Mouse (Mus musculus) midbrain, embryonic 16.5 days (tissue): ENCODE results near the gene Comp. TPM values are rescaled to one million over a fixed set of nuclear protein-coding genes. Genes with fewer than 3 reads are reported as not detected.

Experiments
- ATAC-seq: fragments of 200-750 bp; cut with Nextera tagmentation; 2 replicates; pipeline ENCODE4 v1.8.0; 2017; ENCODE audit warnings: moderate TSS enrichment
- H3K27ac ChIP-seq: fragments of 300-500 bp; sonication (generic); 2 replicates; pipeline ENCODE4 v1.5.1; 2014; ENCODE audit warnings: mild to moderate bottlenecking, low read length, mixed read lengths
- H3K27me3 ChIP-seq: fragments of 300-500 bp; sonication (generic); 2 replicates; pipeline ENCODE4 v1.6.1; 2014; ENCODE audit warnings: low read depth, low read length, mixed read lengths; ENCODE audit not compliant: control insufficient read depth, insufficient read depth
- H3K36me3 ChIP-seq: fragments of 300-500 bp; sonication (generic); 2 replicates; pipeline ENCODE4 v1.6.1; 2014; ENCODE audit warnings: mild to moderate bottlenecking, low read length, moderate library complexity, mixed read lengths; ENCODE audit not compliant: control insufficient read depth, insufficient read depth
- H3K4me1 ChIP-seq: fragments of 300-500 bp; sonication (generic); 2 replicates; pipeline ENCODE4 v1.6.1; 2014; ENCODE audit warnings: mild to moderate bottlenecking, low read length, mixed read lengths; ENCODE audit not compliant: control insufficient read depth, insufficient read depth
- H3K4me2 ChIP-seq: fragments of 300-500 bp; sonication (generic); 2 replicates; pipeline ENCODE4 v1.6.1; 2014; ENCODE audit warnings: mild to moderate bottlenecking, low read length, mixed read lengths
- H3K4me3 ChIP-seq: fragments of 300-500 bp; sonication (generic); 2 replicates; pipeline ENCODE4 v1.5.1; 2014; ENCODE audit warnings: low read depth, mild to moderate bottlenecking, low read length, moderate library complexity, mixed read lengths
- H3K9ac ChIP-seq: fragments of 300-500 bp; sonication (generic); 2 replicates; pipeline ENCODE4 v1.6.1; 2014; ENCODE audit warnings: low read depth, low read length, mixed read lengths
- H3K9me3 ChIP-seq: fragments of 300-500 bp; sonication (generic); replicated peaks from 2 replicates; pipeline ENCODE4 v1.6.1; 2014; ENCODE audit warnings: mild to moderate bottlenecking, low read length, mixed read lengths; ENCODE audit not compliant: control insufficient read depth, poor library complexity, severe bottlenecking
- WGBS: fragments of 180-500 bp; shearing (Covaris S2); extraction: QIAGEN DNeasy Blood & Tissue Kit; methylation state at CpG from one replicate; pipeline ENCODE4 v1.1.7; 2014; 5-methylcytosine and 5-hydroxymethylcytosine counted together
- polyA plus RNA-seq: library from polyadenylated mRNA; unstranded; fragments of >200 nt; fragmentation: Nextera tagmentation; extraction: Ambion mirVana; gene quantifications from 2 replicates; pipeline ENCODE4 v1.2.1, GENCODE M21; 2015

The Comp gene
- polyA plus RNA-seq, 1 experiment from 2014 or later = 0.36 TPM

DNA sequence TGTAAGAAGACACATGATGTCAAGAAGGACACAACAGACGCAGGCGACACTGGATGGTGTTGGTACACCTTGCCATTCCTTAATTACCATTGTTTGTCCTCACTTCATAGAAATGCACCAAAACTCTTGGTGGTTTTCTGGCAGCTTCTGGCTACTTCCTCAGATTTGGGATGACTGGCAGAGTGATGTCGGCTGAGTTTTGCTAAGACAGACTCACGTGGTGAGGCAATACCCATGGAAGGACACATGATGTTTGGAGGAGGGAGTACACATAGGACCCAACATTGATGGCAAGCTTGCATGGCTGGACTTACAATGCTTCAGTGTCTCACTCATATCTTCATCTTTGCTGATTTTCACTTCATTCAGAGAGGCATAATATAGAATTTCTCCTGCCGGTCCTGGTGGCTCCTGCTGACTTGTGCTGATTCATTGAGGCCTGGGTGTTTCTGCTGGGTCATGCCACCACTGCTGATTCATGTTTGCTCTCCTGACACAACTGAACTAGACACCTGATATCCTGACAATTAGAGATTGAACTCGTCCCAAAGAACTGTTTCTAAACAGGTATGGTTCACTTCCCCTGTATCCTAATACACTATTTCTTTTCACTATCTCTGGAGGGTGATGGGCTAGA lies 41.1 kb downstream of the Comp start:
- Histone ChIP-seq H3K4me2 (no peak overlapping the region), H3K4me1 (peaks cover 18% of the 10 kb centered on the region), H3K27me3 (no peaks in the 10 kb centered on the region), H3K4me3 (no peak overlapping the region), H3K9me3 (no peaks in the 10 kb centered on the region), H3K9ac (no peak overlapping the region), H3K36me3 (no peaks in the 10 kb centered on the region), H3K27ac (no peak overlapping the region)
- no peak for ATAC-seq
- WGBS = 92% methylated on average over 6 of the region's 6 CpGs

DNA sequence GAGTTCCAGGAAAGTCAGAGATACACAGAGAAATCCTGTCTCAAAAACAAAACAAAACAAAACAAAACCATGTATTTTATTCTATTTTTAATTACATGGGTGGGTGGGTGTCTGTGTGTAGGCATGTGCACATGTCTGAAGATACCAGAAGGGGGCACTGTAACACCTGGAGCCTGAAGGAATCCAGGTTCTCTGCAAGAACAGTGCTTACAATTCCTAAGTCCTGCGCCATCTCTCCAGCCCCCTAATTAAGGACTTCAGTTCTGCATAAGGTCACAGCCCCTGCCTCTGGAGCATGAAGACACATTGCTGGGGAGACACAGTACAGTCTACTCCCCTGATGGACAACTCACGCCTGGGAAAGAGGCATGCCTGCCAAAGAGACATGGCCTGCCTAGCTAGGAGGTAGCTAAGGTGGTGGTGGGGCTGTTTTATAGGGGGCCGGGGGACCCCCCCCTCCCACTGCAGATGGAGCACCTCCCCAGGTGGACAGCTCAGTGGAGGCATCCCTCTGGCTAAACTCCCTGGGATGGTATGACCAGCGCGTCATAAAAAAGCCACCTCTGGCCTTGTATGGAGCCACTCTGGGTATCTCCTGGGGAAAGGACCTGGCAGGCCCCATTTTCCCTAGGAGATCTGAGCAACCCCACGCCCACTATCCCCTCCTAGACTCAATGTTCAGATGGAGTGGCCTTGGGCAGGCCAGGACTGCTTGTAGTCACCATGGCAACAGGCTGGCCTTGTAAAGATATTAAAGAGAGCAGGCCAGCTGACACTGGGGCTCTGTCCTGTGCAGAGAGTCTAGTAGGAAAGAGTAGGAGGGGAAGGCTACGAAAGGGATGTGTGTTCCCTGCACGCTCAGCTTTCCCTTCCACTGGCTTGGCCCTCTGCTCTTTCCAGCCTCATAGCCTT lies 42.4 kb downstream of the Comp start:
- H3K4me2 ChIP-seq = no peak overlapping the region
- H3K4me3 ChIP-seq = no peak overlapping the region
- 56% methylated on average over 8 of the region's 8 CpGs for WGBS
- peak; percentile 79 for ATAC-seq
- H3K27ac ChIP-seq = 0 out of 2 replicates have a peak overlapping the region, but pooled peaks have one; percentile 52
- H3K4me1 ChIP-seq = peaks cover 16% of the 10 kb centered on the region
- no peak overlapping the region for H3K9ac ChIP-seq
- no peaks in the 10 kb centered on the region for H3K36me3 ChIP-seq
- no peaks in the 10 kb centered on the region for H3K9me3 ChIP-seq
- H3K27me3 ChIP-seq = no peaks in the 10 kb centered on the region

DNA sequence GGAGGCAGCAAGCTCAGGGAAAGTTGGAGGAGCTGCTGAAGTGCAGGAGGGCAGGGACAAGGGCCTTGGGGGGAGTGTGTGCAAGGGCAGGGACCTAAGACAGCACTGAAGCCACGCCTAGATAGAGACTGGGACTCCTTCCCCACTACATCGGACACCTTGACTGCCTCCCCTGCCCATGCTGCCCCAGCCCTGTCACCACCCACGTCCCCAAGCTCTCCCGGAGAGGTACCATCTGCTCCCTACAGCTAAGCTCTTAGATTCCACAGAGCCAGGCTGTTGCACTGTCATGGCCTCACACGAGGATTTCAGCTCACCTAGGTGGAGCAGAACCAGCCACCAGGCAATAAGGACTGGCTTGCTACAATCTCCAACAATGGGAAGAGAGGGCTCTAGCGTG lies 43.6 kb downstream of the Comp start:
- peaks cover 16% of the 10 kb centered on the region for H3K4me1 ChIP-seq
- no peaks in the 10 kb centered on the region for H3K27me3 ChIP-seq
- 0 out of 2 replicates have a peak overlapping the region, but pooled peaks have one; percentile 43 for H3K9ac ChIP-seq
- H3K4me2 ChIP-seq = no peak overlapping the region
- no peaks in the 10 kb centered on the region; the same call in 1 of the 2 replicates for H3K36me3 ChIP-seq
- no peak for ATAC-seq
- no peaks in the 10 kb centered on the region for H3K9me3 ChIP-seq
- WGBS = 30% methylated on average over 6 of the region's 6 CpGs
- H3K27ac ChIP-seq = no peak overlapping the region
- no peak overlapping the region for H3K4me3 ChIP-seq

DNA sequence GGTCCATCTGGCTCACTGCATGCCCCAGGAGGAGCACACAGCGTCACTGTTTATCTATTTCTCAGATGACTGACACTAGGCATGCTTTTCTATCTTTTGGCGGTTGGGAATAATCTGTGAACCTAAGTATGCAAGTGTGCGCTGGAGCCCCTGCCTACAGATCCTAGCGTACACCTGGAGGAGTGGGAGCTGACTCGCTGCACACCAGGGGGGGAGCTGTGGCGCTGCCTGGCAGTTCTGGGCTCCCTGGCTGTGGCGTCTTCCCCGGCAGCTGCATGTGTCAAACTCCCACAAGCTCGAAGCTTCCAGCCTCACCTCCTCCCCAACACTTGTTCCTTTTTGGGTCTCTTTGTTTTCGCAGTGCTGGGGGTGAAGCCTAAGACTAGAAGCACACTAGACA lies 44.6 kb downstream of the Comp start:
- Histone ChIP-seq H3K4me3 (no peak overlapping the region), H3K27me3 (no peaks in the 10 kb centered on the region), H3K9ac (no peak overlapping the region), H3K27ac (no peak overlapping the region), H3K36me3 (no peaks in the 10 kb centered on the region; the same call in 1 of the 2 replicates), H3K4me2 (no peak overlapping the region), H3K9me3 (no peaks in the 10 kb centered on the region), H3K4me1 (peaks cover 16% of the 10 kb centered on the region)
- no peak for ATAC-seq
- 37% methylated on average over 10 of the region's 10 CpGs for WGBS

DNA sequence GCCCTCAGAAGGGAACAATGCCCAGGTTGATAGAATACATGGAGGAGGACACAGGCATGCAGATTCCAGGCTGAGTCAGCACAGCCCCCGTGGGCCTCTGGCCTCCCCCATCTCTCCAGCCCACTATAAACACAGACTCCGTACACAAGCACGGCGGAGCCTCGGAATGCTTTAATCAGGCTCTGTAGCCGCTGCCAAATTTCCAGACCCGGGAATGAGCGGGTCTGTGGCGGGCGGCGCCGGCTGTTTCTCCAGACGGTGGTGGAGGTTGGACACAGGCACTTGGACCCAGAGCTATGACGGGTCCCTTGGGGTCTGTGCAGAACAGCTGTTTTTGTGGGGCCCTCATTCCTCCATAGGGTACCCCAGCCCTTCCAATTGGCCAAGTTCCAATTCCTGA lies 45.6 kb downstream of the Comp start:
- no peaks in the 10 kb centered on the region for H3K9me3 ChIP-seq
- H3K4me1 ChIP-seq = peaks cover 16% of the 10 kb centered on the region
- no peak overlapping the region for H3K4me3 ChIP-seq
- no peaks in the 10 kb centered on the region; the same call in 1 of the 2 replicates for H3K36me3 ChIP-seq
- no peaks in the 10 kb centered on the region for H3K27me3 ChIP-seq
- ATAC-seq = no peak
- H3K9ac ChIP-seq = no peak overlapping the region
- H3K4me2 ChIP-seq = no peak overlapping the region
- no peak overlapping the region for H3K27ac ChIP-seq
- 55% methylated on average over 14 of the region's 14 CpGs for WGBS

DNA sequence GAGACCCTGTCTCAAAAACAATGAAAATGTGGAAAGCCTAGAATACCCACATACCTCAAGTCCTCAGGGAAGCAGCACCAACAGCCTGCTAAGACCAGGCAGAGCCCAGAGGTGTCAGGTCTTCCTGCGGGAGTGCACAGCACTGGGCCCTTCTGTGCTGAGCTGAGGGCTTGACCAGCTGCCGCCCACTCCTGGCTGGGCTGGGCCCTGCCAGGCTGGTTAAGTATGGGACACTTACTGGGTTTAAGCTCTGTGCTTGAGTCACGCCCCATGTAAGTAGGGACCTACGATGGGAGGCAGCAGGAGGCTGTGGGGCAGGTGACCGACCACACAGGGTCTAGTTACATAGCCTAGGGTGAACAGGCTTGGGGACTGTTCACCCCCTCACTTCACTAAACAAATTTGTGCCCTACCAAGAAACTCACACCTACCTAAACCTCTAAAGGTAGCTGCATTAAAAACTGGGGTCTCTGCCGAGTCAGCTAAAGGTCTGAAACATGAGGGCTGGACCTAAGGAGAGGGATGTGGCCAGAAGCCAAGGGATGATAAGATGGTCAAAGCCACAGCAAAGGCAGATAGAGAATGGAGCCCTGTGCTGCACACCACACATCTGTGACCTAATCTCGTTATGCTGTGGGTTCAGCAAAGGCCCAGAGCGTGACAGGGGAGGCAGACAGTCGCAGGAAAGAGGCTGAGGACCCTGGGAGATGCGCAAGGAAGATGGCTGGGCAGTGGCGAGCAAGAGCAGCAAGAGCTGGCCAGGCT lies 46.7 kb downstream of the Comp start:
- no peak overlapping the region for H3K4me3 ChIP-seq
- no peak overlapping the region for H3K9ac ChIP-seq
- no peaks in the 10 kb centered on the region for H3K9me3 ChIP-seq
- peaks cover 16% of the 10 kb centered on the region for H3K4me1 ChIP-seq
- no peak overlapping the region for H3K27ac ChIP-seq
- no peaks in the 10 kb centered on the region; the same call in 1 of the 2 replicates for H3K36me3 ChIP-seq
- no peaks in the 10 kb centered on the region for H3K27me3 ChIP-seq
- WGBS = 77% methylated on average over 11 of the region's 11 CpGs
- H3K4me2 ChIP-seq = no peak overlapping the region
- no peak for ATAC-seq

DNA sequence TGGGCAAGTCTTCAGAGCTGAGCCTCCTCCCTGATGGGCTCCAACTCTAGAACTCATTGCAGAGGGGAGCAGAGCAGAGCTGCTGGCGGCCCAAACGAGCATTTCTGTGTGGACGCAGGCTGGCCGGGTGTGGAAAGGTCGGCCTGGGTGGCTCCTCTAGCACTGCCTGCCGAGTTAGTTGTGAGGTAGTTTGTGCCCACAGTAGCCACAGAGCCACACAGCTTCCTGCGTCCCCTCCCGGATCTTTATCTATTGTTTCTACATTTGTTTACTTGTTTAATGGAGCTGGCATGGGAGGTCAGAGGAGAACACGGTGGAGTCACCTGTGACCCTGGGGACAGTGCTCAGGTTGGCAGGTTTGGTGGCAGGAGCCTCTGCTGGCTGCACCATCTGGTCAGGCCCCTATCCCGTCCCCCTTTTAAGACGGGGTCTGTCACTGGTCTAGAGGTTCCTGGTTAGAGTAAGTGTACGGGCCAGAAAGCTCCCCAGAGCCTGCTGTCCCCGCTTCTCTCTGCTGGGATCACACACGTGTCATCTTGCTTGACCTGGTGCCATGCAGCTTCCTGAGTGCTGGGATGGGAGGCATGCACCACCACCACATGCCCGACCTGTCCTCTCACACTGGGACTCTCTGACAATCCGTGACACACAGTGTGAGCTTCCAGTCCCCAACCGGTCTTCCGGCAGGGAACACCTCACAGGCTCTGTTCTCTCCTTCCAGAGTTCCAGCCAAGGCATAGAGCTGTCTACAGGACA lies 48.2 kb downstream of the Comp start:
- H3K9ac ChIP-seq = no peak overlapping the region
- no peak overlapping the region for H3K27ac ChIP-seq
- H3K36me3 ChIP-seq = no peaks in the 10 kb centered on the region; the same call in 1 of the 2 replicates
- H3K27me3 ChIP-seq = no peaks in the 10 kb centered on the region
- H3K4me3 ChIP-seq = no peak overlapping the region
- H3K4me1 ChIP-seq = peaks cover 7% of the 10 kb centered on the region
- H3K9me3 ChIP-seq = no peaks in the 10 kb centered on the region
- 87% methylated on average over 18 of the region's 18 CpGs for WGBS
- H3K4me2 ChIP-seq = no peak overlapping the region
- no peak for ATAC-seq

DNA sequence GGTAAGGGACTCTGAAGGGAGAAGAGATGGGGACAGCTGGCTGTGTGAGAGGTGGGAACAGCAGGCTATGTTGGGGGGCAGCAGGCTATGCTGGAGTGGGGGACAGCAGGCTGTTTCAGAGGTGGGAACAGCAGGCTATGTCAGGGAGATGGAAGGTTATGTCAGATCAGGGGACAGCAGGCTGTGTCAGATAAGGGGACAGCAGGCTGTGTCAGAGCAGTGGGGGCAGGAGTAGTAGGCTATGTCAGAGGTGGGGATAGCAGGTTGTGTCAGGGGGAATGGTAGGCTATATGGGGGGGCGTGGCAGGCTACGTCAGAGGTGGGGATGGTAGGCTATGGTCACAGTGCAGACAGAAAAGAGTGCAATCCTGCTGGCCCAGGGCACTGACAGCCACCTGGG lies 49.4 kb downstream of the Comp start:
- Histone ChIP-seq H3K27ac (no peak overlapping the region), H3K9ac (no peak overlapping the region), H3K4me1 (no peaks in the 10 kb centered on the region; the same call in 1 of the 2 replicates), H3K4me2 (no peak overlapping the region), H3K4me3 (no peak overlapping the region), H3K27me3 (no peaks in the 10 kb centered on the region), H3K9me3 (no peaks in the 10 kb centered on the region), H3K36me3 (no peaks in the 10 kb centered on the region; the same call in 1 of the 2 replicates)
- 92% methylated on average over 2 of the region's 2 CpGs for WGBS
- ATAC-seq = no peak
